Mouse (Mus musculus): Measurements from ENCODE around the gene Pxn.
"Not testable (repeated sequence)": the region's sequence is repeated elsewhere in the genome, so short reads cannot be mapped to it uniquely, and the experiment has no call there.

Gene Pxn

DNA sequence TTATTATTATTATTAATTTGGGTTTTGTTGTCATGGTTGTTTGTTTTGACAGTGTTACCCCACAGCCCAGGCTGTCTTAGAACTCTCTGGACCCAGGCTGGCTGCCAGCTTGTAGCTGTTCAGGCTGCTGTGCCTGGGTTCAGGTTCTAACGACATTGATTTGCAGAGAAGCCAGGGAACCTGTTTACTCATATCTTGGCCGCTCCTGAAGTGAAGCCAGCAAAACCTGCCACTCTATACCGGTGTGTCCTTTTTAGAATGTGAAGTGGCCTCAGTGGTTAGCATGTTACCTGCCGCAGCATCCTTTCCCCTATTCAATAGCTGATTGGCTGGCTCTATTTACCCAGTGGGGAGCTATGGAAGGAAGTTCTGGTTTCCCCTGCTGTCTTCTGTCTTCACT is 19.8 kb upstream of the Pxn start:
- DNase-seq (ENCODE audit: low read depth, low spot score) = no peak

GRCm38 (mm10) chr5:115487353-115487752 is 19.1 kb upstream of the Pxn start:
- DNase-seq (ENCODE audit: low read depth, low spot score) = no peak

GRCm38 (mm10) chr5:115487942-115488580 is 18.4 kb upstream of the Pxn start:
- no peak for DNase-seq (ENCODE audit: low read depth, low spot score)

DNA sequence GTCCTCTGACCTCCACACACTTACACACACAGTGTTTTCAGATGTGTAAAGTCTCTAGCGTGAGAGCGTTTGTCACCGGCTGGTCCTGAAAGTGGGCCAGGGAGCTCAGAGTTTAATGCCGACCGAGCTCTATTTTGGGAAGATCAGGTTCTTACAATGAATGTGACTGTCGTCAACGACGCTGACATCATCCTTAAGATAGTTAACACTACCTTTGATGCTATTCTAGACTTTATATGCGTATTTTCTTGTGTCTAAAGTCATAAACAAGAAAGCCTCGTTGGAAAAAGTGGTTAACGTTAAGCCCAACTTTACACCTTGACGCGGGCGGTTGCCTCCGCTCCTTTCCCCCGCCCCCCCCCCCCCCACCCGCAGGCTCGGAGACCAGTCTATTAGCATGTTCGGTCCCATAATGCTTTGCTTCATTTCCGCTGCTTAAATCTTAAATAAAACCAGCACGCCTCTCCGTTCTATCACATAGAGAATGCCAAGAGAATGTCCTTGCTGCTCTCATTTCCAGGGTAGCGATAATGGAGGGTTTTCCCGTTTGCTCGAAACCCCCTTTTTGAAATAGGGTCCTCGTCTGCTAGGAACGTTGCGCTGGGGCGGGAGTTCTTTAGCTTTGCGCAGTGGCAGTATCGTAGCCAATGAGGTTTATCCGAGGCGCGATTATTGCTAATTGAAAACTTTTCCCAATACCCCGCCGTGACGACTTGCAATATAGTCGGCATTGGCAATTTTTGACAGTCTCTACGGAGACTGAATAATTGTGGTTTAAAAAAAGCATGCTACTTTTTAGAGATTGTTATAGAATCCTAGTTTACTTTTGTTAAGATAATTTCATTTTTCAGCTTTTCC is 17.4 kb upstream of the Pxn start:
- DNase-seq (ENCODE audit: low read depth, low spot score) = peak; percentile 87

GRCm38 (mm10) chr5:115489699-115490637 is 16.5 kb upstream of the Pxn start:
- DNase-seq (ENCODE audit: low read depth, low spot score) = peak; percentile 94

- no peak for DNase-seq (ENCODE audit: low read depth, low spot score)
These were observed 15.9 kb upstream of the Pxn start for GRCm38 (mm10) chr5:115490638-115491000.

GRCm38 (mm10) chr5:115491076-115491475 is 15.4 kb upstream of the Pxn start:
- DNase-seq (ENCODE audit: low read depth, low spot score) = no peak

DNA sequence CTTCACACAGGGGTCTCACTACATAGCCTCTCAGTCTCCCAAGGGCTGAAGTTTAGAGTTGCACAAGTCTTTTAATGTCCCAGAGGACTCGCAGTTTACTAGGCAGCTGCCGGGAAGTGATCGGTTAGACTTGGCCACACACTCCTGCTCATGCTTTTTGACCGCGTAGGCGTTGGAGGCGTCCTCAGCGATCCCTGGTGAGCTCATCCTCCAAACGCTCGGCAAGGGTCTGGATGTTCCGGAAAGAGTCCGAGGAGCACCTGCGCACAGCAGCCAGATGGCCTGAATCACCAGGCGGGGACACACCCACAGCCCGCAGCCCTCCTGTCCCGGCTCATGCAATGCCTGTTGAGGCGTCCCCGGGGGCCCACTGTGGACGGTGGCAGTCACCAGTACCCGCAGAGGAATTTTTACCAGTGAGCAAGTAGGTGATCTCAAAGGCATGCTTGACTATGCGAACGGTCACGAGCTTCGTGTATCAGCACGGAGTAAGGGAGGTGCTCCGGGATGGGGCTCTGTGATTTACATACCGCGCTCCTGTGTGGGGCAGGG is 14.6 kb upstream of the Pxn start:
- peak; percentile 53 for DNase-seq (ENCODE audit: low read depth, low spot score)

GRCm38 (mm10) chr5:115492711-115493335 is 13.7 kb upstream of the Pxn start:
- no peak for DNase-seq (ENCODE audit: low read depth, low spot score)

- no peak for DNase-seq (ENCODE audit: low read depth, low spot score)
These were observed 13.0 kb upstream of the Pxn start for GRCm38 (mm10) chr5:115493441-115493840.

DNA sequence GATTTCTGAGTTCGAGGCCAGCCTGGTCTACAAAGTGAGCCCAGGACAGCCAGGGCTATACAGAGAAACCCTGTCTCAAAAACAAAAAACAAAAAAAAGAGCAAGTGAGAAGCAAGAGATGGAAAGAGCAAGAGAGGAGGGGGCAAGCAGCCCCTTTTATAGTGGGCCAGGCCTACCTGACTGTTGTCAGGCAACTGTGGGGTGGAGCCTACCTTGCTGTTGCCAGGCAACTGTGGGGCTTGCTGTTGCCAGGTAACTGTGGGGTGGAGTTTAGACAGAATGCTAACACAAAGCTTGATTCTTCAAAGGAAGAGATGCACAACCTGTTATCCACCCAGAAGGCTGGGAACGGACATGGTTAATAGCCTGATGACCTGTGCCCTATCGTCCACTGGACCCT is 10.9 kb upstream of the Pxn start:
- not testable (repeated sequence) for DNase-seq (ENCODE audit: low read depth, low spot score)

- DNase-seq (ENCODE audit: low read depth, low spot score) = no peak
These were observed 9.4 kb upstream of the Pxn start for GRCm38 (mm10) chr5:115497033-115497432.

DNA sequence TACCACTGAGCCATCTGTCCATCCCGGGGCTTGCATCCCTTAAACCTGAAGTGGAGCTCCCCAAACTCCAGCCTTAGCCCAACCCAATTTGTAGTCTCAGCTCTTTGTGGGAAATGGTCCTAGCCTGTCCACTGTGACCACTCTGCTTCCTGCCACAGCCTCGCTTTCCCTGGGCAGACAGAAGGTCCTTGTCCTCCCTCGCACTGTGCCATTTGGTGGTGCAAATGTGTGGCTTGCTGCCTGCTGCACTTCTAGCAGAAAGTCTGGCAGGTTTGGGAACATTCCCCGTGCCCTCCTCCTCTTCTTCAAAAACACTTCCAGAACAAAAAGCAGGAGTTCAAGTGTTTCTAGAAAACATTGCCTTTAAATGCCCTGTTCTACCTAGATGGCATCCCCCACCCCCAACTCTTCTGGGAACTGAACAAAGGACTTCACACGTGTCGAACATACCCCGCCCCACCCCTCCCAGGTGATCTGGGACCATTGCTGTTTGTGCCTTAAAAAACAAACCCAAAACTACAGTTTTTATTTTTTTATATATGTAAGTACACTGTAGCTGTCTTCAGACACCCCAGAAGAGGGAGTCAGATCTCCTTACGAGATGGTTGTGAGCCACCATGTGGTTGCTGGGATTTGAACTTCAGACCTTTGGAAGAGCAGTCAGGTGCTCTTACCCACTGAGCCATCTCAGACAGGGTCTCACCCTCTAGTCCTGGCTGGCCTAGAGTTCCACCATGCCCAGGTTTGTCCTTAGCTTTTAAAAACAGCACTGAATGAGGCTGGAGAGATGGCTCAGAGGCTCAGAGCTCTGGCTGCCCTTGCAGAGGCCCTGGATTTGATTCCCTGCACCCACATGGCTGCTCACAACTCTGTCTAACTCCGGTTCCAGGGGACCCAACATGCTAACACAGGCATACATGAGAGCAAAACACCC is 7.9 kb upstream of the Pxn start:
- no peak for DNase-seq (ENCODE audit: low read depth, low spot score)

DNA sequence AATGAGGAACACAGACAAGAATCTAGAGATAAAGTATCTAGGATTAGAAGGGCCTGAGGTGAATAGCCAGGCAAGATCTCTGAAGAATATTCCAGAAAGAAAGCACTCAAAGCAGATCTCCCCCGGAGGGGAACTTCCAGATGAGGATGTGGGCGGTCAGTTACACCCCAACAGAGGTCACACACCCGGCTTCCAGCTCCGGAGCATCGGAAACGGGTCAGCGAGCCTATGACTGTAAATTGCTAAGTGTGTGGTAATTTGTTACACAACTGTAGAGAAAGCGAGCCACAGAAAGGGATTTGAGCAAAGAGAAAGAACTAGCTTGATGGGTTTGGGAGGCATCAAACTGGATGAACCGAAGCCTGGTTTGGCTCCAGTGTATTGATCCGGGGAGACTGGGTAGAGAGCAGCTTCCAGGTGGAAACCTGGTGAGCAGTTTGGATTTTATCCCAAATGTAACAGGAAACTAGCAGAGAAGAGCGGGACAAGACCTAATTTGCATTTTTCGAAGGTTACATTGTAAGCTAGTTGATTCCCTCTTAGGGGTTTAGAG is 6.0 kb upstream of the Pxn start:
- DNase-seq (ENCODE audit: low read depth, low spot score) = no peak

DNA sequence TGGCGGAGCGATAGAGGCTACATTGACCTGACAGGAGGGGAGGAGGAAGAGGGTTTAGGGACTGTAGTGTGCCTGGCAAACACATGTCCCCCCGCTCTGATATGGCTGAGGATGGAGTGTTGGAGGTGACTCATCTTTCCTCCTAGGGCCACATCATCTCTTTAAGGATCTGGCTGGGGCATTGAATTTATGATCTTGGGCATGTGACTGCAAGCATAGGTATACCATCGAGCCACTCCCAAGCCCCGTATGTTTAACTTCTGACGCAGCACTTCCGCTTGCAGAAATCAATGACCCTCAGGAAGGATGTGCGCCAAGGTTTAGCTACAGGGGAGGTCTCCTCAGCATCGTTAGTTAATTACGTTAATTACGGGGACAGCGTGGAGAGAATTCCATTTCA is 3.4 kb upstream of the Pxn start:
- no peak for DNase-seq (ENCODE audit: low read depth, low spot score)

DNA sequence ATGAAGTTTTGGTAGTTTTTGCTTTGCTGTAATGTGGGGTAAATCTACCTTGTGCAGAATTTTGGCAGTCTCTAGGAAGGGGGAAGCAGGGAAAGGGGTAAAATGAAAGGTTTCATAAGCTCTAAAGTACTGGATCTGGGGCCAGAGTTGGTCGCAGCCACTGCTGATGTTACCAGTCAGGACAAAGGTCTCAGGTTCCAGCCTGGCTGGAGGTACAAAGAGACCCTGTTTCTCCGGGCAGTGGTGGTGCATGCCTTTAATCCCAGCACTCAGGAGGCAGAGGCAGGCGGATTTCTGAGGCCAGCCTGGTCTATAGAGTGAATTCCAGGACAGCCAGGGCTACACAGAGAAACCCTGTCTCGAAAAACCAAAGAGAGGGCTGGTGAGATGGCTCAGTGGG is 859 bp upstream of the Pxn start:
- DNase-seq (ENCODE audit: low read depth, low spot score) = not testable (repeated sequence)

DNA sequence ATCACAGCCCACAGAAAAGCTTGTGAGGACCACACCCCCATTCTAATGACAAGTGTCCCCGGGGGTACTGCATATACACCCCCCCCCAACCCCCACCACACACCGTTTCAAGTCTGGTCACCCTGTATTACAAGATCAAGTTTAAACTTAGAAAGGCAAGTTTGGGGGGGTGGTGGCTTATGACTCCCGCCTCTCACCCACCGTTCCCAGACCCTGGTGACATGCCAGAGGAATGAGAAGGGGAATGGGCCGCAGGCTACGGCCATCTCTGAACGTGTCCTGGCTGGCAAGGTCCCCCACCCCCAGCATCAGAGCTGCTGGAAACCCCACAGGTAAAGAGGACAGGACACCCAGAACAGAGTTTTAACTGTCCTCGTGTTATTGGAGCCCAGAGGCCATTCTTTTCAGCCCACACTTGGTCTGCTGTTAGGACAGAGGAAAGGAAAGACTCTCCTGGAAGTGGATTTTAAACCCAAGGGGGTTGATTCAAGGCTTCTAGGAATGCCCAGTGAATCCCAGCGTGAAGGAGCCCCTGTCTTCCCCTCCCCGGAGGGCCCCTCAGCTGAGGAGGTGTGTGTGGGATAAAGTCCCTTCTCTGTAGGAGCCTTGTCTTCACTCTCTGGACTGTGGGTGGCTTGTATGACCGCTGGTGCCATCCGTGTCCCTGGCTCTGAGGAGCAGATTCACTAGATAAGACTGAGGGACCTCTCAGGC is 948 bp downstream of the Pxn start:
- DNase-seq (ENCODE audit: low read depth, low spot score) = no peak

DNA sequence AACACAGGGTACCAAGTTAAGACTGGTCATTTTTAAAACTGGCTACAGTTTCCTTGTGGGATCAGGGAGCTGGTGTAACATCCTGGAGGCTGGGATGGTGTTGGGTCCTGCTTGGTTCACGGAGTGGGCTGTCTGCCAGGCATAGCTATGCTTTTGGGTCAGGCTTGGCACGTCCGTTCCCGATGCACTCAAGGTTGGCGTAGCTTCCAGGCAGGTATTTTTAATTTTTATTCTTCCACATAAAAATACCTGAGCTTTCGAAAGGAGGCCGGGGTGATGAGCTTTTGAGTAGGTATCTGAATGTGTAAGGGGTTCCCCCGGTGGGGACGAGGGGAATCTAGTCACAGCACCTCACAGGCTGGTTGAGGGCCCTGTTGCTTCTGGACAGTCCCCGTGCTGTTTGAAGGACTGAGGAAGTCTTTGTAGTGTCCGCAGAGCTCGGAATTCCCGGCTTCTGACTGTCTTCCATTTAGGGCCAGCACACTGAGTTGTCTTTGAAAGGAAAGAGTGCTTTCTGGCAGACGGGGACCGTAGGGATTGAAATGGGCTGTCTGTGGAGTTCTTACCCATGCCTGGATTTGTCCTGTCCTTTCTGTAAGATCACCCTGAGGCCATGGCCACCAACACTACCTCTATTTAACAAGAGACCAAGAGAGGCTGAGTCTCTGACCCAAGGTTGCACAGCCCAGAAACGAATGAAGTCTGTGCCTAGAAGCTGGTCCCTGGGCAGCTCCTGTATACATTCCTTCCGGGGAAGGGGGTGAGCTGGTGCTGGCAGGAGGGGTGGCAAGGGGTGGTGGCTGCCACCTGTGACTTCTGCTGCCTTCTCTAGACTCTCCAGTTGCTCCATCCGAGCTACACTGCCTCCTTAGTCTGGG is 1.7 kb downstream of the Pxn start:
- DNase-seq (ENCODE audit: low read depth, low spot score) = no peak

GRCm38 (mm10) chr5:115508859-115509147 is 2.3 kb downstream of the Pxn start:
- DNase-seq (ENCODE audit: low read depth, low spot score) = no peak

Data from forelimb bud, embryonic 11.5 days (tissue).